Mouse (Mus musculus): ENCODE data around the gene Hrasls5.

- TF ChIP-seq CTCF (IDR thresholded peaks at IDR 0.05; ENCODE audit: borderline replicate concordance, insufficient read depth, low read length) (no peak), POLR2A (IDR thresholded peaks at IDR 0.05; ENCODE audit: low read depth, low read length) (no peak)
Observed at GRCm38 (mm10) chr19:7562601-7563129, 49.7 kb upstream of the Hrasls5 start.
